Mouse (Mus musculus) urinary bladder, postnatal 10 days (tissue): ENCODE measurements around the gene Olfr599.
"Not testable (repeated sequence)": the region's sequence is repeated elsewhere in the genome, so short reads cannot be mapped to it uniquely, and the experiment has no call there.

Source experiments
- DNase-seq: peaks from one replicate; pipeline ENCODE4 v3.0.0; 2022; ENCODE audit warnings: low spot score

Olfr599 gene

DNA sequence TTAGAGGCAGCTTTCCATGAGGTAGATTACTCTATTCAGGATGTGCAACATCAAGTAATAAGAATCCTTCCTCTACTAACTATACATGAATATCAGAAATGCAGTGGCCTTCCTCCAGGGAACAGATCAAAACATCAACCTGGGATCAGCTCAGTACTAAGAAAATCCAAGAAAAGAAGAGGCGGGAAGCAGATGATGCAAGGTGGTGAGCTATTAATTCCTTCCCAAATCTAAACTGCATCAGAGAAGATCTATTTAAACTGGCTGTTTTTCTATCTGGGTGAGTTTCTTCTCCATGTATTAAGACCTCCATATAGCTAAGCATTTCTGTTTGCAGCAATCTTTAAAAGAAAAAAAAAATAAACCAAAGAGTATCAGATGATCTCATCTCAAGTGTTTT, at the start of gene Olfr599:
Gene Olfr599, plus strand, starts transcription at position 301 of the 400 bp plus-strand sequence.
- DNase-seq, result no peak

DNA sequence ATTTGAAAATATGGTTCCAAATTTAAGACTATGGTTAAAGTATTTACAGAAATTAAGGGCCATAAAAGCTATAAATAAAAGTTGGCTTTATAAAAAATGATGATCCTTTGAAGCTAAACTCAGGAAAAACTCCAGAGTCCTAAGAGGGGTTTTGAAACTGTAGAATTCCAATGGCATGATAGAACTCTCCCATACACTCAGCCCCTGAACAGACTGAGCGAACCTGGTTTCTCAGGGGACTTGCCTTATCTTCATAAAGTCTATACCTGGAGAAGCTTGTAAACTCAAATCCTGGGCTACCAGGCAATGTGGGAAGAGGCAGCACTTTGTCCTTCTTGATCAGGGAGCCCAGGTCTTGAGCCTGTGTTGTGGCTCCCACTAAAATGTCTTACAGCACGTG, 30.4 kb upstream of the Olfr599 start, which contains the start of gene Olfr596:
Gene Olfr596, plus strand, starts transcription at position 301 of the 400 bp plus-strand sequence.
- not testable (repeated sequence) for DNase-seq

DNA sequence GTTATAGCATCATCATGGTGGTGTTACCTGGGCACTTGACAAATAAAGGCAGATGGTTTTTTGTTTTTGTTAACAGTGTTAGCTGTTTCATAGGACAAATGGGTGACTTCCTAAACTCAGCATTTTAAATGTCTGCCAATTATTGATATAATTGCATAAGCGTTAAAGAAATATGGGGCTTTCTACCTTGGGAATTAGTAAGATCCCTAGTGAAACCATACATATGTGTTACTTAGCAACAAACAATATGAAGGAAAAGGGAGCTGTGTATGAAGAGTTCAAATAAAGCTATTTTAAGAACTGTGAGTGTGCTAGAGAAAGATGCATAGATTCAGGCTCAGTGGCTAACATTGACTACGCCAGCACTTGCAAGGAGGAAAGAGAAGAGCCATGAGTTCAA, 19.7 kb upstream of the Olfr599 start, which contains the start of gene Olfr597:
Gene Olfr597, plus strand, starts transcription at position 301 of the 400 bp plus-strand sequence.
- not testable (repeated sequence) for DNase-seq

DNA sequence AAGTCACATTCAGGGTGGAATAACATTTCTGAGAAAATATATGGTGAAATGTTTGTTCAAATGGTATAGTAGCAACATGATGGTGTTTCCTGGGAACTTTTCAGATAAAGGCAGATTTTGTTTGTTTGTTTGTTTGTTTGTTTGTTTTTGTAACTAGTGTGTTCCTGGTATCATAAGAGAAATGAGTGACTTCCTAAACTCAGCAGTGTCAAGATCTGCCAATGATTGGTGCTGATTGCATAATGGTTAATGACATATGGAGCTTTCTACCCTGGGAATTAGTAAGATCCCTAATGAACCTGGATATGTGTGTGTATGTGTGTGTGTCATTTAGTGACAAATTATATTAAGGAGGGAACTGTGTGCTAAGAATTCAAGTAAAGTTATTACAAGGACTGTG, 12.4 kb upstream of the Olfr599 start, which contains the start of gene Olfr598:
Gene Olfr598, plus strand, starts transcription at position 301 of the 400 bp plus-strand sequence.
- DNase-seq, result no peak

DNA sequence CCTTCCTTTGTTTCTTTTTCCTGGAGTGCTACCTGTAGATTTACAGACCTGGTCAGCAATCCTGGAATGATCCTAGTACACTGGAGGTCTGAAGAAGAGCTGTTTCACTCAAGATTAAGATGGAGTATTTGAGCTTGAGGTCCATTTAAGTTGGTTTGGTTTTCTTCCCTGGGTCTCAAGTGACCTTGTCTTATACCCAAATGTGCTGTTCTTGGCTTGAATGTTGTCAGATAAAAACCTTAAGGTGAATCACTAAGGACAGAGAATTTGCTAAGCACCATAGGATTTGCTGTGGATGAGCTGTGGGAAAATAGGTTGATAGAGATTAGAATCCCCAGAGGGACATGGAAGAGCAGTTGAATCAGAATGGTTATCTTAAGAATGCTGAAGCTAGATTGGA, 13.9 kb downstream of the Olfr599 start, which contains the start of gene Olfr600:
Gene Olfr600, minus strand, starts transcription at position 101 of the 400 bp plus-strand sequence.
- DNase-seq, result no peak

DNA sequence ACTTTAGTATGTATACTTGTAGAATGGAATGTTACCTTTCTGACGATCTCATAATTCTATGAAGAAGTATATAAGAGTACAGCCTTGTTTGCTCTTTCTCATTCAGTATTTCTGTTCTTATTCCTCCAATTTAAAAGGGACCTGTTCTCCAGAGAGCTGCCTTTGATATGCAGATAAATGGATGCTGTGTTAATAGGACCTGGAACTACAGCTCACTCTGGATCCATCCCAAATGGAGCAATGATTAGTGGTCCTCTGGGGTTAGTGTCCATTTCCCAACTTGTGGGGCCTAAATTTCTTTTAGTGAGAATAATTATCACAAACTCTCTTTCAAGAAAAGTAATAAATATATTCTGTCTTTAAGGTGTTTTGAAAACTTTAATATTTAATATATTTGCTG, 26.8 kb downstream of the Olfr599 start, which contains the start of gene Olfr601:
Gene Olfr601, minus strand, starts transcription at position 101 of the 400 bp plus-strand sequence.
- DNase-seq, result no peak

DNA sequence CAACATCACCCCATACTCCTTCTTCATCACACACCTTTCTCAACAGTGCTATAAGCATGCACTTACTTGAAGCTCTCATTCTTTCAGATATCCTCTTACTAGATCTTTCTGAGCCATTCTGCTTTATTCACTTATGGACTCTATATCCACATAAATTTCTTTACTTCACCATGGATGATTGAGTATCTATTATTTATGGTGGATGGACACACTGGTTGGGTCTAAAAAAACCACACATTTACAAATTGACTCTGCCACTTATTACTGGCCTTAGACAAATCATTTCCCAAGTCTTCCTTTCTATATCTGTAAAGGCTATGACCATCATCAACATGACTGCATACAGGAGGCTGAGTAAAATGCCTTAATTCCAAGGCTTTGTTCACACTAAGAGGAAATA, 50.4 kb downstream of the Olfr599 start, which contains the start of gene Olfr603:
Gene Olfr603, minus strand, starts transcription at position 101 of the 400 bp plus-strand sequence.
- no peak for DNase-seq
